Mouse (Mus musculus) liver, embryonic 15.5 days (tissue): ENCODE measurements at regions not wholly inside any gene's neighbourhood (a gene's known extent, or its start where the extent isn't known, plus 50 kb on each side); places are given as distances from the start of the nearest gene placed in this dataset.

ENCODE experiments used
- ATAC-seq: fragments of 200-750 bp; cut with Nextera tagmentation; 2 replicates; pipeline ENCODE4 v1.8.0; 2017; ENCODE audit warnings: moderate number of reproducible peaks, mild to moderate bottlenecking, moderate library complexity; ENCODE audit not compliant: insufficient read depth
- H3K27ac ChIP-seq: fragments of 300-500 bp; sonication (generic); replicated peaks from 2 replicates; pipeline ENCODE4 v1.5.1; 2015; ENCODE audit warnings: mild to moderate bottlenecking, inconsistent platforms
- H3K27me3 ChIP-seq: fragments of 300-500 bp; sonication (generic); 2 replicates; pipeline ENCODE4 v1.6.1; 2015; ENCODE audit warnings: mild to moderate bottlenecking, inconsistent platforms
- H3K36me3 ChIP-seq: fragments of 300-500 bp; sonication (generic); replicated peaks from 2 replicates; pipeline ENCODE4 v1.6.1; 2015; ENCODE audit warnings: moderate library complexity, mild to moderate bottlenecking, inconsistent platforms
- H3K4me1 ChIP-seq: fragments of 300-500 bp; sonication (generic); replicated peaks from 2 replicates; pipeline ENCODE4 v1.6.1; 2015; ENCODE audit warnings: inconsistent platforms
- H3K4me2 ChIP-seq: fragments of 300-500 bp; sonication (generic); 2 replicates; pipeline ENCODE4 v1.6.1; 2015; ENCODE audit warnings: moderate library complexity, mild to moderate bottlenecking, inconsistent platforms
- H3K4me3 ChIP-seq: fragments of 300-500 bp; sonication (generic); replicated peaks from 2 replicates; pipeline ENCODE4 v1.5.1; 2015; ENCODE audit warnings: mild to moderate bottlenecking, inconsistent platforms
- H3K9ac ChIP-seq: fragments of 300-500 bp; sonication (generic); 2 replicates; pipeline ENCODE4 v1.6.1; 2015; ENCODE audit warnings: moderate library complexity, mild to moderate bottlenecking, inconsistent platforms
- H3K9me3 ChIP-seq: fragments of 300-500 bp; sonication (generic); replicated peaks from 2 replicates; pipeline ENCODE4 v1.6.1; 2016; ENCODE audit warnings: inconsistent platforms
- WGBS: fragments of 180-500 bp; shearing (Covaris S2); methylation state at CpG from one replicate; pipeline ENCODE4 v1.1.7; 2015; ENCODE audit warnings: mixed read lengths; ENCODE audit not compliant: insufficient replicate concordance; 5-methylcytosine and 5-hydroxymethylcytosine counted together

- H3K9ac ChIP-seq = no peak overlapping the region
- no peak overlapping the region for H3K4me2 ChIP-seq
- WGBS = 64% methylated on average over 5 of the region's 5 CpGs
- H3K27me3 ChIP-seq = no peaks in the 10 kb centered on the region
- no peaks in the 10 kb centered on the region for H3K36me3 ChIP-seq
- H3K27ac ChIP-seq = no peak overlapping the region
- no peaks in the 10 kb centered on the region for H3K9me3 ChIP-seq
- no peak overlapping the region for H3K4me3 ChIP-seq
- H3K4me1 ChIP-seq = no peaks in the 10 kb centered on the region
- ATAC-seq = no peak
Observed at GRCm38 (mm10) chr12:26936696-26937458, 405.5 kb downstream of the Sox11 start.

GRCm38 (mm10) chr12:26930155-26930867 is 412.1 kb downstream of the Sox11 start:
- H3K4me2 ChIP-seq = no peak overlapping the region
- no peak overlapping the region for H3K27ac ChIP-seq
- no peaks in the 10 kb centered on the region for H3K27me3 ChIP-seq
- H3K9me3 ChIP-seq = no peaks in the 10 kb centered on the region
- ATAC-seq = no peak
- H3K4me3 ChIP-seq = no peak overlapping the region
- H3K4me1 ChIP-seq = no peaks in the 10 kb centered on the region
- no peak overlapping the region for H3K9ac ChIP-seq
- no peaks in the 10 kb centered on the region for H3K36me3 ChIP-seq
- 51% methylated on average over 7 of the region's 7 CpGs for WGBS

- Histone ChIP-seq H3K9ac (no peak overlapping the region), H3K4me3 (no peak overlapping the region), H3K27me3 (no peaks in the 10 kb centered on the region), H3K4me1 (no peaks in the 10 kb centered on the region), H3K27ac (no peak overlapping the region), H3K4me2 (no peak overlapping the region), H3K36me3 (no peaks in the 10 kb centered on the region), H3K9me3 (no peaks in the 10 kb centered on the region)
- 57% methylated on average over 1 of the region's 1 CpGs for WGBS
- ATAC-seq = no peak
Observed at GRCm38 (mm10) chr12:26906126-26906525, 436.2 kb downstream of the Sox11 start.

- no peak overlapping the region for H3K9ac ChIP-seq
- H3K36me3 ChIP-seq = no peaks in the 10 kb centered on the region
- H3K27ac ChIP-seq = no peak overlapping the region
- no peaks in the 10 kb centered on the region for H3K4me1 ChIP-seq
- no peaks in the 10 kb centered on the region for H3K27me3 ChIP-seq
- no peaks in the 10 kb centered on the region for H3K9me3 ChIP-seq
- H3K4me2 ChIP-seq = no peak overlapping the region
- H3K4me3 ChIP-seq = no peak overlapping the region
- ATAC-seq = no peak
- 25% methylated on average over 2 of the region's 2 CpGs for WGBS
Observed at GRCm38 (mm10) chr12:26903894-26904272, 434.9 kb downstream of the Cmpk2 start.

- no peak overlapping the region for H3K4me3 ChIP-seq
- WGBS = 36% methylated on average over 23 of the region's 23 CpGs
- no peak for ATAC-seq
Observed at GRCm38 (mm10) chr12:26903073-26903893, 434.3 kb downstream of the Cmpk2 start.

GRCm38 (mm10) chr12:26891190-26891589 is 422.2 kb downstream of the Cmpk2 start:
- Histone ChIP-seq H3K36me3 (no peaks in the 10 kb centered on the region), H3K4me2 (no peak overlapping the region), H3K9ac (no peak overlapping the region), H3K27me3 (no peaks in the 10 kb centered on the region), H3K27ac (no peak overlapping the region), H3K4me3 (no peak overlapping the region), H3K9me3 (no peaks in the 10 kb centered on the region), H3K4me1 (no peaks in the 10 kb centered on the region)
- 42% methylated on average over 4 of the region's 4 CpGs for WGBS
- no peak for ATAC-seq

More at GRCm38 (mm10) chr12:26903073-26903893, 434.3 kb downstream of the Cmpk2 start:
- no peaks in the 10 kb centered on the region for H3K27me3 ChIP-seq
- H3K36me3 ChIP-seq = no peaks in the 10 kb centered on the region
- no peaks in the 10 kb centered on the region for H3K4me1 ChIP-seq
- H3K4me2 ChIP-seq = no peak overlapping the region
- H3K27ac ChIP-seq = no peak overlapping the region
- no peak overlapping the region for H3K9ac ChIP-seq
- no peaks in the 10 kb centered on the region for H3K9me3 ChIP-seq

- ATAC-seq = no peak
- Histone ChIP-seq H3K4me3 (no peak overlapping the region), H3K36me3 (no peaks in the 10 kb centered on the region), H3K27me3 (no peaks in the 10 kb centered on the region), H3K9me3 (no peaks in the 10 kb centered on the region), H3K27ac (no peak overlapping the region), H3K9ac (no peak overlapping the region), H3K4me1 (no peaks in the 10 kb centered on the region), H3K4me2 (no peak overlapping the region)
- 59% methylated on average over 7 of the region's 7 CpGs for WGBS
Observed at GRCm38 (mm10) chr12:26886635-26887014, 417.6 kb downstream of the Cmpk2 start.

- H3K9me3 ChIP-seq = no peaks in the 10 kb centered on the region
- no peaks in the 10 kb centered on the region for H3K27me3 ChIP-seq
- no peaks in the 10 kb centered on the region for H3K4me1 ChIP-seq
- no peak for ATAC-seq
- H3K4me2 ChIP-seq = no peak overlapping the region
- no peaks in the 10 kb centered on the region for H3K36me3 ChIP-seq
- no peak overlapping the region for H3K4me3 ChIP-seq
- no peak overlapping the region for H3K9ac ChIP-seq
- no peak overlapping the region for H3K27ac ChIP-seq
- WGBS = 48% methylated on average over 12 of the region's 12 CpGs
Observed at GRCm38 (mm10) chr12:26885831-26886634, 417.0 kb downstream of the Cmpk2 start.

GRCm38 (mm10) chr12:26885083-26885482 is 416.1 kb downstream of the Cmpk2 start:
- Histone ChIP-seq H3K4me2 (no peak overlapping the region), H3K4me1 (no peaks in the 10 kb centered on the region), H3K27ac (no peak overlapping the region), H3K27me3 (no peaks in the 10 kb centered on the region), H3K9ac (no peak overlapping the region), H3K36me3 (no peaks in the 10 kb centered on the region), H3K4me3 (no peak overlapping the region), H3K9me3 (no peaks in the 10 kb centered on the region)
- WGBS = 69% methylated on average over 3 of the region's 3 CpGs
- no peak for ATAC-seq

GRCm38 (mm10) chr12:26884156-26884555 is 415.2 kb downstream of the Cmpk2 start:
- H3K36me3 ChIP-seq = no peaks in the 10 kb centered on the region
- H3K4me3 ChIP-seq = no peak overlapping the region
- H3K27me3 ChIP-seq = no peaks in the 10 kb centered on the region
- no peaks in the 10 kb centered on the region for H3K4me1 ChIP-seq
- H3K27ac ChIP-seq = no peak overlapping the region
- H3K4me2 ChIP-seq = no peak overlapping the region
- 52% methylated on average over 5 of the region's 5 CpGs for WGBS
- ATAC-seq = no peak
- no peaks in the 10 kb centered on the region for H3K9me3 ChIP-seq
- H3K9ac ChIP-seq = no peak overlapping the region
